Mouse (Mus musculus): Measurements from ENCODE around the gene Vmn1r85.

Gene Vmn1r85

GRCm38 (mm10) chr7:13038621-13039169 lies 56.3 kb downstream of the Vmn1r85 start:
- DNase-seq (ENCODE audit: low read depth, low spot score): no peak

GRCm38 (mm10) chr7:13037901-13038555 lies 56.9 kb downstream of the Vmn1r85 start, which contains the start of gene Ube2m:
Gene Ube2m, minus strand, starts transcription at chr7:13038275.
- DNase-seq (ENCODE audit: low read depth, low spot score): peak; percentile 99

- no peak for DNase-seq (ENCODE audit: low read depth, low spot score)
These were observed 57.6 kb downstream of the Vmn1r85 start for GRCm38 (mm10) chr7:13037366-13037765.

GRCm38 (mm10) chr7:13036806-13037205 lies 58.2 kb downstream of the Vmn1r85 start:
- DNase-seq (ENCODE audit: low read depth, low spot score): no peak

- no peak for DNase-seq (ENCODE audit: low read depth, low spot score)
These were observed 59.6 kb downstream of the Vmn1r85 start for GRCm38 (mm10) chr7:13035211-13035855.

DNA sequence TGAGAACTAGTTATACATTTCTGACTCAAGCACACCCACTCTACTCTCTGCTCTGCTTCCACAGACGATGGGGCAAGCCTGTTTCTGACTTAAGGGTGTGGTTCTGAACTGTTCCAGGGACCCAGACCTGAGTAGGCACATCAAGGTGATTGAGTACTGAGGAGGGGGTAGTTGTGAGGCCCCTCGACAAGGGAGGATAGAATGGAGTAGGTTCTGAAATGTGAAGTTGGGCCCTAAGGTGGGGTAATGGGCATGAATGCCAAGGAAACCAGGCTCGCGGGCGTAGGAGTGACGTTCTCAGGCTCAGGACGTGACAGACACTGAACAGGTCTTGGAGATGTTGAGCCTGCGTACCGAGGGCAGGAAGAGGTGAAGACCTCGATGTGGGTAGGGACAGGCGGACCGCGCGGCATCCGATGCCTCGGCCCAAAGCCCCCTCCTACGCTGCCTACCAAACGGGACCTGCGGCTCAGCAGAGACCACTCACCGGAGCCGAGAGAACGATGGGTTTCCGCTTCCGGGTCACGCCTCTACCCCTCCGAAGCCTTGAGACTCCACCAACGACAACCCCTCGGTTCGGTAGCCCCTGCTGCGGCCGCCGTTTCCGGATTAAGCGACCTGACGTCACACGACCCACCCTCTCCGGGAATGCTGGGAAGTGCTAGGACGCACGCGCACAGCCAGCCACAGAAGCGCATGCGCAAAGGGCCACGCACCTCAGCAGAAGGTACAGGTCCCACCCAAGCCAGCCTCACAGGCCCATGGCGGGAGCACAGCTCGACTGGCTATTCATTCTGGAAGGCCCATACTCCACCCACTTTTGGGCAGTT lies 60.6 kb downstream of the Vmn1r85 start, which contains the start of gene Chmp2a:
Gene Chmp2a (minus strand): TSS at position 660 of the 830 bp plus-strand sequence.
- DNase-seq (ENCODE audit: low read depth, low spot score): peak; percentile 98

- no peak for DNase-seq (ENCODE audit: low read depth, low spot score)
These were observed 61.4 kb downstream of the Vmn1r85 start for GRCm38 (mm10) chr7:13033451-13034147.

All from CD4-positive, CD25-positive, alpha-beta regulatory T cell, adult 2 months (primary cell).